In the genomic region with DNA sequence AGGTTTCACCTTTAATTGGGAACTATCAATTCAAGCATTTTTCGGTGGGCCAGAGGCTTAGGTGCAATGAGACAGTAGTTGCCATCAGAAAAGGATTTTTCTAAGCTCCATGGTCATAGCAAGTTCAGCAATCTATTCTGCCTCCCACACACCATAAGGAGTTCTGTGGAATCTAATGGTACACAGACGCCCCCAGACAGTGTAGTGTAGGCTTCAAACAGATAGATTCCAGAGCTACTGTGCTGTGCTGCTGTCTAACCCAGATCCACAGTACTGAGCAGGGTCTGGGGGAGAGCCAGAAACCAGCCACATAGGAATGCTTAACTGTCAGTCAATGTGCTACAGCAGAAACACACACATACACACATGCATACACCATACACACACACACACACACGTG, we compare ENCODE assay signal across 30 mouse cellular contexts.
DNase-seq lines count a peak whose midpoint lies in the region; ATAC-seq lines count a peak whose summit lies in the region.
"Had no signal": no experiment of that assay in that cellular context is flagged by ENCODE, and none has a peak within 500 bp of the region (broad histone marks: within the 10 kb centered on the region; RNA-seq: fewer than 3 reads in every experiment).

No protein-coding gene starts in this region.

- H3K4me2 ChIP-seq in hindbrain, embryonic 12.5 days (replicated peaks): no peak overlapping the region
- H3K4me2 ChIP-seq: heart, embryonic 12.5 days; hindbrain, embryonic 14.5 days; limb, embryonic 15.5 days; liver, embryonic 13.5 days; neural tube, embryonic 12.5 days had no signal

- no peak for ATAC-seq in megakaryocyte, adult 5-6 weeks (ENCODE audit: poor library complexity, severe bottlenecking)
- no peak for ATAC-seq in hindbrain, embryonic 12.5 days (ENCODE audit: low FRiP score)
- ATAC-seq: CD4-positive, CD25-positive, alpha-beta regulatory T cell, adult 4 months; forebrain, embryonic 16.5 days; inflammation-experienced regulatory T-cells, adult 6 months; lung, postnatal 0 days; midbrain, embryonic 16.5 days had no signal

- WGBS in hindbrain, embryonic 12.5 days: 91% methylated on average over 3 of the region's 3 CpGs

- DNase-seq in layer of hippocampus, adult 11-12 months (ENCODE audit: low spot score): peak; percentile 45
- no peak for DNase-seq in layer of hippocampus, postnatal 25 days (ENCODE audit: extremely low spot score in 1 of 2, low spot score in 1 of 2)
- DNase-seq in brain, adult 2 months (ENCODE audit: low read depth, low spot score): peak; percentile 65
- DNase-seq in layer of hippocampus, adult 8-10 months (ENCODE audit: low spot score in 2 of 2): peak; percentile 42 to 45
- no peak for DNase-seq in spleen, postnatal 14 days (ENCODE audit: low spot score in 2 of 2)
- DNase-seq: adrenal gland, postnatal 14 days; cerebellum, adult 11-12 months; cerebellum, adult 9-11 months; heart, adult 2 months; heart, postnatal 4 days; kidney, adult 11 months; kidney, postnatal 14 days; liver, embryonic 13.5 days; lung, adult 18-20 months; lung, postnatal 4 days; thymus, postnatal 4 days had no signal

- H3K4me1 ChIP-seq in megakaryocyte, embryonic 14.5 days: no peaks in the 10 kb centered on the region
- H3K4me1 ChIP-seq in hindbrain, embryonic 12.5 days: no peaks in the 10 kb centered on the region
- H3K4me1 ChIP-seq: heart, embryonic 12.5 days; limb, embryonic 10.5 days; limb, embryonic 15.5 days; liver, embryonic 13.5 days; neural tube, embryonic 12.5 days had no signal

- H3K27me3 ChIP-seq in megakaryocyte, embryonic 14.5 days (replicated peaks): no peaks in the 10 kb centered on the region
- H3K27me3 ChIP-seq in hindbrain, embryonic 12.5 days: no peaks in the 10 kb centered on the region
- H3K27me3 ChIP-seq: heart, embryonic 12.5 days; limb, embryonic 15.5 days; liver, embryonic 13.5 days; neural tube, embryonic 12.5 days had no signal

- no peak overlapping the region for H3K27ac ChIP-seq in hindbrain, embryonic 12.5 days
- H3K27ac ChIP-seq: heart, adult 2 months; hindbrain, embryonic 14.5 days; limb, embryonic 10.5 days; limb, embryonic 15.5 days; liver, embryonic 13.5 days; neural tube, embryonic 12.5 days had no signal

- H3K36me3 ChIP-seq in megakaryocyte, embryonic 14.5 days (replicated peaks; ENCODE audit: low read length): no peaks in the 10 kb centered on the region
- no peaks in the 10 kb centered on the region for H3K36me3 ChIP-seq in hindbrain, embryonic 12.5 days
- H3K36me3 ChIP-seq: heart, embryonic 12.5 days; limb, embryonic 10.5 days; limb, embryonic 15.5 days; liver, embryonic 13.5 days had no signal

- 0 out of 2 replicates have a peak, but pooled peaks cover 2% of the 10 kb centered on the region for H3K9me3 ChIP-seq in megakaryocyte, embryonic 14.5 days
- no peaks in the 10 kb centered on the region for H3K9me3 ChIP-seq in hindbrain, embryonic 12.5 days (replicated peaks)
- H3K9me3 ChIP-seq: limb, embryonic 10.5 days; limb, embryonic 15.5 days; liver, embryonic 13.5 days; neural tube, embryonic 12.5 days had no signal

- H3K9ac ChIP-seq in hindbrain, embryonic 12.5 days: no peak overlapping the region
- H3K9ac ChIP-seq: heart, embryonic 12.5 days; hindbrain, embryonic 14.5 days; limb, embryonic 15.5 days; liver, embryonic 13.5 days; neural tube, embryonic 12.5 days had no signal

- peak overlapping the region; percentile 44 for H3K4me3 ChIP-seq in megakaryocyte, embryonic 14.5 days (replicated peaks)
- H3K4me3 ChIP-seq in hindbrain, embryonic 12.5 days: no peak overlapping the region
- H3K4me3 ChIP-seq: erythroblast, embryonic 14.5 days; heart, adult 2 months; heart, embryonic 12.5 days; limb, embryonic 10.5 days; limb, embryonic 15.5 days; liver, embryonic 13.5 days; neural tube, embryonic 12.5 days had no signal

Comparison
In these comparisons a context has a peak if more than half of its experiments do, and no peak if none do; other contexts are left out.
1. DNase-seq: peak in layer of hippocampus, adult 11-12 months (single experiment), brain, adult 2 months (single experiment) and layer of hippocampus, adult 8-10 months (2 of 2); none in layer of hippocampus, postnatal 25 days (0 of 2) and spleen, postnatal 14 days (0 of 2).